Mouse (Mus musculus) spleen, postnatal 4 days (tissue): Measurements from ENCODE around the gene Fam171a1.

Source experiments
- DNase-seq, 2 experiments: peaks; one replicate each; pipeline ENCODE4 v3.0.0; 2022; ENCODE audit warnings: low spot score in 2 of 2

Gene Fam171a1

DNA sequence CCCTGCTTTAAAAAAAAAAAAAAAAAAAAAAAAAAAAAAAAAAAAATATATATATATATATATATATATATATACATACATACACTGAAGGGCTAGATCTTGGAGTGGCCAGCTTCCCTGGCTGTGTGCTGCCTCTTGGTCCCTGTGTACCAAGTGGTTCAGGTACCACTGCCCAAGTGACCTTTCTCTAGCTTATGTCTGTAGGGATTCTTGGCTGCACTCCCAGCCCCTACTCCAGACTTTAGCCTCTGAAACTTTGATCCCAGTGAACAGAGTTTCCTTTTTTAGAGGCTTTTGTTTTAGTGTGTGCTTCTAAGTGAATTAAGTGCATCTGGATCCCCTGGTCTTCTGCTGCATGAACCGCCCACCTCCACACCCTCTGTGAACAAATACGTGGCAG is 24.3 kb downstream of the Fam171a1 start:
- no peak for DNase-seq

DNA sequence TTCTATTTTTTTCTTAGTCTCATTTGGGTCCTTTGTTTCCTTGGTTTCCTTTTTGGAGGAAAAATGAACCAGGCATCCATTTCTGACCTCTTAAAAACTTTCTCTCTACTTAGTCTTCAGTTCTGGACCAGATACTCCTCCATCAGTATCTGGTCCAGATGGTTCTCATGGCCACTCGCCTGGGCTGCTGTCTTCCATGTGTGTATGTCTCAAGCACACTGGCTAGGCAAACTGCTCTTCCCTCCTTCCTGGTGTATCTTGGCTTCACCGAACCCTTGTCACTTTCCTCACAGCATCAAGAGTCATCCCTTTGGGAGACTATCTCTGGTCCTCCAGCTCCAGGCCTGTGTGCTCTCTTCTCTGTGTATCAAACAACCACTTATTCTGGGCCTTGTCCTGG is 25.0 kb downstream of the Fam171a1 start:
- no peak for DNase-seq

DNA sequence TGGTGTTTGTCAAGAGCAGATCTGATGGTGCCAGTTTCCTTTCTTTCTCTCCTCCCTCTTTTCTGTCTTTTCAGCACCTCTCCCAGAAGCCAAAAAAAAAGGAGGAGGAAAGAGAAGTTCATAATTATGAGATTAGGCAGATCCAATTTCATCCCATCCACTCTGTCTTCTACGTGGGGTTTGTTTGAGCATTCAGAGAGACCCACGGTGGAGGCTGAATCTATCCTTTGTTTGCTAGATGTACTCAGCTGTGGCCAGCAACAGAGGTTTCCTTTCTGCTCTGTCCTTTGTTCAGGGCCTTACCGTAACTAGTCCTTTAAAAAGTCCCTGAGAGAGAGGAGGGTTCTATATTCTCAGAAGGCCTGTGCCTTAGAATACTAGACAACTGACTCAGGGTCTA is 25.6 kb downstream of the Fam171a1 start:
- no peak for DNase-seq

DNA sequence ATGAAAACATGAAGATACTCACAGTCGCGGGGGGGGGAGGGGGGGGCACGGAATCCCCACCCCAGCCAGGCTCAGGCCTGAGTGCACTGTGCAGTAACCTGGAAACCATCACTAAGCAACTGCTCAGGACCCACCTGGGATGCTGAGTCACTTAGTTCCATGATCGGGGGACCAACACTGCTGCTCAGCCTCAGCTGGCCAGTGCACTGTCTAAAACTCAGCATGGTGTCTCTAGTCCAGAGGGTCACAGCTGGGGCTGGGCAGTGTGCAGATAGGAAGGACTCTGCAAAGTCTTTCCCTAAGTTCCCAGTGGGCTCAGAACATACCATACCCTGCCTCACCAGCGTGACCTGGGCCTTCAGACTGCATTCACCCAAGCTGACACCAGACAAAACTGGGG is 26.6 kb downstream of the Fam171a1 start:
- no peak for DNase-seq

DNA sequence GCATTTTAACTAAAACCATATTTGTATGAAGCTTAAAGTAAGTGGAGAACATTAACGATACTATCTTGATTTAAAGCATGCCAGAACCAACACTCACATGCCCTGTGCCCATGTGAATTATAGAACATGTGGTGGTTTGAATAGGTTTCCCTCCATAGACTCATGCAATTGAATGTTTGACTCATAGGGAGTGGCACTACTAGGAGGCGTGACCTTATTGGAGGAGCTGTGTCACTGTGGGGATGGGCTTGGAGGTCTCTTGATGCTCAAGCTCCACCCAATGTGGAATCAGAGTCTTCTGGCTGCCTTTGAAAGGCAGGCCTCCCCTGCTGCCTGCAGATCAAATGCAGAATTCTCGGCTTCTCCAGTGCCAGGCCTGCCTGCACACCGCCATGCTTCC is 27.8 kb downstream of the Fam171a1 start:
- no peak for DNase-seq

DNA sequence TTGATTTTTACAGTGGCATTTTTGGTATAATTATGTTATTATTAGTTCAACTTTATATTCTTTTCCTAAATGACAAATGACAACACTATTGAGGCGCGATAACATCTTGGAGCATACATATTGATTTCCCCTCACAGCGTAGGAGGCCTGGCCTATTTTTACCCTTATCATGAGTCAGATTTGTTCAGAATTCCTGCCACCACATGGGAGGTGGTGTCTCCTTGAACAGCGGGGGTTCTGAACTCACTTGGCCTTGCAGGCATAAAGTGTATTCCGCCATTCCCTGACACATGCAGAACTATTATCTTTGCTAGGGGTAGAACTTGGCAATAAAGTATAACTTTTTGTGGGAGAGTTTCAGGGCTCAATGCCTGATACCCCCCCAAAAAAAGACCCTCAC is 30.3 kb downstream of the Fam171a1 start:
- DNase-seq = no peak

DNA sequence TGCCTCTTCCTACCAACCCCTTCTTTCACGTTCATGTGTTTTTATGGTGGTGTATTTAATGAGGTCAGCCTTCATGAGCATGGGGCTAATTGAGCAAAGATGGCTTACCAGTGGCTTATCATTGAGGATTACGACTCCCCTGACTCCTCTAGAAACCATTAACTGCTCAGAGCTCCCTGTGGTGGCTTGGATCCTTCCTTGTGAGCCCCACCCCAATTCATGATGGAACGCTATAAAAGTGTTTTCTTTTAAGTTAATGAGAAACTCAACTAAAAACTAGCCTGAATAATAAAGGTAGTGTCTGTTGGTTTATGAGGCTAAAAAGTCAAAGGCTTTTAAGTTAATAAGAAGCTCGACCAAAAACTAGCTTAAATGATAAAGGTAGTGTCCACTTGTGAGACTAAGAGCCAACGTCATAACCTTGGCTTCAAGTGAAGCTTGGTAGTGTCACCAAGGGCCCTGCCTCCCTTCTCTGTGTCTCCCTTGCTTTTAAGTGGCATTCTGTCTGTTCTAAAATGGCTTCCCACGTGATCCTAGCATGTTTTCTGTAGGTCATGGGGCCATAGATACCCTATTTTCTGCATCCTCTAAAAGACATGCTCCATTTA is 33.6 kb downstream of the Fam171a1 start:
- DNase-seq = no peak

DNA sequence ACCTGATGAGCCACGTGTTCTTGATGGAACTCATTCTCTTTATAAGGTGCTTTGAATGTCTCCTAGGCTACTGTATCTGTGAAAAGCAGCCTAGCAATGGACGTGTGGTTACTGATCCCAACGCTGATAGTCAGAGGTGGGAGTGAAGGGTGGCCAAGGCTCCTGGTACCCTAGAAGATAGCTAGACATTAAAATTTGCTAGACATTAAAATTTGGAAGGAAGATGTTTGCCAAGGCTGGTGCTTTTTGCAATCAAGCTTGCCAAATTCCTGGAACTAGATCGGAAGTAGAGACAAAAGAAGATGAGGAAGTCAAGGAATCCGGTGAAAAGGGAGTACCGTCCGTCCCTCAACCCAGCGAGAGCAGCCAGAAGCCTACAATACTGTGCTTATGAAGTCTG is 34.7 kb downstream of the Fam171a1 start:
- no peak for DNase-seq

DNA sequence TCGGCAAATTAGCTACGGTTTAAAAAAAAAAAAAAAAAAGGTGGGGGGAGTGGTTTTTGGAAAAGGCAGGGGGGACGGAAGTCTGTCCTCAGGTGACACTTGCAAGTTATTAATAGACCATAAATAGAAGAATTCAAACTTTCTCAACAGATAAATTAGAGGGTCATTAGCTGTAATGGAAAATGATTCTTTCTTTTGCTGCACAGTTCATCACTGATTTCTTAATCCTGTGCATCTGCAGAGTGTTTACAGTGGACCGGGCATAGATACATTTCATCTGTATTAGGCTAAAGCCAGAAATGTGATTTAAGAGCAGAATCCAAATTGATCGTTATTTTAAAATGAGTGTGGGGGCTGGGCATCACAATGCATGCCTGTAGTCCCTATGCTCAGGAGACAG is 36.3 kb downstream of the Fam171a1 start:
- no peak for DNase-seq

DNA sequence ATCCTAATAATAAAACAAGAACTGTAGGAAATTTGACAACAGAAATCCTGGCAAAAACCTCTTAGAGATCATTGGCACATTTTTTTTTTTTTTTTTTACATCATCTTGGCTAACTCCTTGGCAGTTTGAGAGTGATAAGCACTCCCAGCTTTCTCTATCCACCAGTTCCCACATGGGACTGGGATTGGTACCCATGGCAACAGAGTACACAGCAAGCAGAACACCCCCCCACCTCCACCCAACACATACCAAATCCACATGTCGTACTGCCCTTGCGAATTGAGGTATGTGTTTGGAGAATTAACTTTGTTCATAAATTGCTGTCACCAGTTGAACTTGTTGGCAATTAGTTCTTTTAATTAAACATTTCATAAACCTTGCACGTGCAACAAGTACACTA is 37.3 kb downstream of the Fam171a1 start:
- no peak for DNase-seq

DNA sequence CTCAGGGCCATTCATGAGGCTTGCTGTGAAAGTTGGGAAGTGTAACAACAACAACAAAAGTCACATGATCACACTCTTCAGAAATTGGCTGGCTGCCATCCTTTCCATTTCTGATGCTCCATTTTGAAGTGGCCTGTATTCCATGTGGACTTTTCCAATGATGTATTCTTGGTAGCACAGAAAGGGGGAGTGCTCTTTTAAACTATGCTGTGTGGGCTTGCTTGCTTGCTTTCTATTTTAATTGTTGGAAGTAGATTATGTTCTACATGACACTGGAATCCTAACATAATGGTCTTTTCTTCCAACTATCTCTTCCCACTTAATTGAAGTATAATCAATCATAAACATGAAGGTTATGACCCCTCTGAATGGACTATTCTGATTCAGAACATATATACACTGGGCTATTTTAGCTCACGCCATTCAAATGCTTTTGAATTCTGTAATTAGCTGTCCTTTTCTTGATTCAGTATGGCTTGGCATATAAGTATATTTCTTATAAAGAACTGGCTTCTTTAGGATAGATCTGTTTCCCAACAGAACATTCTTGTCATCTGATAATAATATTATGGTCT is 40.2 kb downstream of the Fam171a1 start:
- no peak for DNase-seq

DNA sequence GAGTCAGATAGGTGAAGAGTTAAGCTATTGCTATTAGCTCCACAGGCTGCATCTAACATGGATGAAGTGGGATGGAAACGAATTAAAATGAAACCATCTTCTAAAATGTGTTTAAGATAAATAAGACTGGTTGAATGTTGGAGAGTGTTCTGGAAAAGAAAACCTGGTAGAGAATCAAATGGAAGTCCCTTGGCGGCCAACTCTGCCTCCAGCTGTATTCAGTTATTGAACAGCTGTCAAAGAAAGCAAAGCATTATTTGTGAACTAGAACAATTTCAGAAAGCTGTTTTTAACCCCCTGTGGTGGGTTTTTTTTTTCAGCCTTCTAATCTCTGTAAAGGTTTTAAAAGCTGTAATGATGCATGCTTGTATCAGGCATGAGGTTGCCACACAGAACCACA is 41.0 kb downstream of the Fam171a1 start:
- no peak for DNase-seq

DNA sequence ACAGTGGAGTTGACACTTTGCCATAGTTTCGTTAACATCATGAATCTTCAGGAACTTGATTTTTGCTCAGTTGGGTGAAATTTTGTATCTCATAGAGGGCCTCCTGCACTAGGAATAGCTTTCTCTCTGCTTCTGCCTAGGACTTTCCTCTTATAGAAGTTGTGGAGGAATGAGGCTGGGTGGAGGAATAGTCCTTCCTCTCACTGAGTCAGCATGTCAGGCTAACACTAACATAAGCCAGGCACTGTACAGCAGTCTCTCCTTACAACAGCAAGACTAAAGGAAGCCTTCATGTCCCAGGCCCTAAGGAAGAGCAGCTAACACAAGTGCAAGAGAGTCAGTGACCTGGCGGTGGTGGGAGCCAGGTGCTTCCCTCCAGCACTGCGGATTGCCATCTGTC is 43.0 kb downstream of the Fam171a1 start:
- no peak for DNase-seq

DNA sequence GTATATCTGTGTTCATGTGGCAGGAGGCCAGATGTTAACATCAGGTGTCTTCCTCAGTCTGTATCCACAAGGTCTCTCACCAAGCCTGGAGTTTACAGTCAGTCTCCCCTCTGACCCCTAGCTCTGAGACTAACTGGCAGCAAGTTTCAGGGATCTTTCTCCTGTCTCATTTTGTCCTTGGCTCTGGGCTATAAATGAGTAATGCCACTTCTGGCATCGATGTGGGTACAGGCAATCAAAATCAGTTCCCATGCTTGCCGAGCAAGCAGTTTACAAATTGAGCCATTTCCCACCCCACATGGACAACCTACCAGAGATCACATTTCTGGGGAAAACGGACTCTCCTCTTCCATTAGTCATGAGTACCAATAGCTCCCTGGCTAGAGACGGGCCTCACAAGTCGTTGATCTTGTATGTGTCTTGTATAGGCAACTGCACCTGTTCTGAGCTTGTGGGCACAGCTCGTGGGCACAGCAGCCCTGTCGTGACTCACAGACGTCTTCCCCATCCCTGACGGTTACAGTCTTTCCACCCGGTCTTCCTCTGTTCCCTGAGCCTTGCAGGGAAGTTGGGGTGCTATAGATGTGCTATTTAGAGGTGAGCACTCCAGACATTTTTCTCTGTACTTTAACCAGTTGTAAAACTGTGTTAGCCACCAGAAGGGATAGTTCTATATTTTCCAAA is 43.8 kb downstream of the Fam171a1 start:
- no peak for DNase-seq

DNA sequence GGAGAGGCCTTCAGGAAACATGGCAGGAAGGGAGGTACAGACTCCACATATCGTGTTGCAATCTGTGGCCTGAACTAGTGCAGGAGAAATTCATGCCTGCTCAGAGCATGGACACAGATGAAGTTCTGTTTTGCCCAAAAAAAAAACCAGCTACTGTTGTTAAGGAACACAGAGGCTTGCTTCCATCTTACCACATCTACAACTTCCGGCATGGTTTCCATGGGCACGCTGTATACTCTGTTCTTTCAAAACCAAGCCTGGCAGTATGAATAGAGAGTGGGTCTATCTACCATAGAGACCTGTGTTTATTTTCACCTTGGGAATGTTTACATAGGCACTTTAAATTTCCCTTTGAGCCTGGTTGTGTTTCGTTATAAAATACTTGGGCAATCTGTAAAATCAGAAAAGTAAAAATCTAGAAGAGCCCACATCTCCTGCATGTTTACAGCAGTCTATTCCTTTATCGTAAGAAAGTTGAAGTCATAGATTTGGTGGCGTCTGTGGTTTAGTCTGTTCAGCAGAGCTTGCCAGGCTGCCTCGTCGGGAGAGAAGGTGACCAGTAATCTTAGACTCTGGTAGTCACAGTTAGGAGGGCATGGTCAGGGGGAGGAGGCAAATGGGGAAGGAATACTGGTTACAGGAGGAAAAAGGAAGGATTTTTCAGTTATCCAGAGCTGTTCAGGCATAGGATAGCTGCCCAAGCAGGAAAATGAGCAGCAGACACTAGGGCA is 44.8 kb downstream of the Fam171a1 start:
- DNase-seq = no peak

DNA sequence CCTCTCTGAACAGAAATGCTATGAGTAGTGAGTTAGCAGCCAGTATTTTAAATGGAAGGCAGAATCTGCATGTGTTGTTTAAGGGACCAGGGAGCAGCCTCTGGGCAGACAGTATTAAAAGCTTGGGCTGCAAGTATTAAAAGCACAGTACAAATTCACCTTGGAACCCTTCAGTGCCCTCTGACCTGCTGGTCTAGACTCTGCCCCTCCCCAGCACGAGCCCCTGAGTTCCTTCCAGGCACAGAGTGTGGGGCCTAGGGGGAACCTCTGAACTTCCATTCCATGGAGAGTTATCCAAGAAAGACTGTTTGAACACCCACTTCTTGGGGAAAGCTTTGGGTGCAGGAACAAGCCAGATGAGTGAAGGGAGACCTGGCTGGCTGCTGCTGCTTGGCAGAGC is 47.6 kb downstream of the Fam171a1 start:
- no peak for DNase-seq

DNA sequence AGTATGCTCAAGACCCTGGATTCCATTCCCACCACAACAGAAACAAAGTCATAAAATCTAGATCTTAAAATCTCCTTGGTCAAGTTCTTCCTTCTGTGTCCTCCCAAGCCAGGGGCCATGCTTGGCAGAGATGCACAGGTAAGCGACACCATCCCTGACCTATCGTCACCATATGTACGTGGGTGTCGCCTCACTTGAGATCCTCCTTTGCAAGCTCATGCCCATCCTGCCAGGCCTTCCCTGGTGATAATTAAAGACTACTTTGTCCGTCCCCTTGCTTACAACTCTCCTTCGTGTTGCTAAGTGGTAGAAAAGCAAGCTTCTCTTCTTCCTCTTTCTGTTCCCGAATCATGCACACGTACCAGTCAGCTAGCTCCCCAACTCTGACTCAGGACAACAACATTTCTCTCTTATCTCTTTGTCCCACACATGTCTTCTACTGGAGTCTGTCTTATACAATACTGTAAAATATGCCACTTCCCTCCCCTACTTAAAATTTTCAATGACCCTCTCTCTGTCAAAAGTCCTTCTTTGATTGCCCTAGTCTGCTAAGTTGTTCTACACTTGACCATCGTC is 49.6 kb downstream of the Fam171a1 start:
- DNase-seq = no peak

DNA sequence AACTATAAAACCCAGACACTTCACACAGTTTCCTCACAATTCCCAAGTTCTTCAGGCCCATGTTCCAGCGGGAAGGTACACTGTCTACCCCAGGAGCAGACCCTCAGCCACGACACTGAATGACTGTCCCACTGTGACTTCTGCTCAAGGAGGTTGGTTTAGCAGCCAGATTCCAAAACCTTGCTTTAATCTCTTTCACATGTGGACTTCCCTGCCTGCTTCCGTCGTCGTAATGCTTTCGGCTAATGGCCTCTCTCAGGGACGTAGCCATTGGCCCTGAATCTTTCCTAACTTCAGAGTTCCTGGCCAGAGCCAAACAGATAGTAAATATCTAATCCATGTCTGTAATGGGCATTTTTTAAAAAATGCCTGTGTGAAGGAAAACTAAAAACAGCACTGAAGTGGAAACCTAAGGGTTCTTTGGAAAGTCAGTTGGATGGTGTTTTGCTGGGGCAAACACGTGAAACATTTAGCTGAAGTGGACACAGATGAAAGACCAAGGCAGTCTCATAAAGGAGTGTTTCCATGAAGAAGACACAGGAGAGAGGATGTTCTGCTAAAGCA is 51.1 kb downstream of the Fam171a1 start:
- no peak for DNase-seq

DNA sequence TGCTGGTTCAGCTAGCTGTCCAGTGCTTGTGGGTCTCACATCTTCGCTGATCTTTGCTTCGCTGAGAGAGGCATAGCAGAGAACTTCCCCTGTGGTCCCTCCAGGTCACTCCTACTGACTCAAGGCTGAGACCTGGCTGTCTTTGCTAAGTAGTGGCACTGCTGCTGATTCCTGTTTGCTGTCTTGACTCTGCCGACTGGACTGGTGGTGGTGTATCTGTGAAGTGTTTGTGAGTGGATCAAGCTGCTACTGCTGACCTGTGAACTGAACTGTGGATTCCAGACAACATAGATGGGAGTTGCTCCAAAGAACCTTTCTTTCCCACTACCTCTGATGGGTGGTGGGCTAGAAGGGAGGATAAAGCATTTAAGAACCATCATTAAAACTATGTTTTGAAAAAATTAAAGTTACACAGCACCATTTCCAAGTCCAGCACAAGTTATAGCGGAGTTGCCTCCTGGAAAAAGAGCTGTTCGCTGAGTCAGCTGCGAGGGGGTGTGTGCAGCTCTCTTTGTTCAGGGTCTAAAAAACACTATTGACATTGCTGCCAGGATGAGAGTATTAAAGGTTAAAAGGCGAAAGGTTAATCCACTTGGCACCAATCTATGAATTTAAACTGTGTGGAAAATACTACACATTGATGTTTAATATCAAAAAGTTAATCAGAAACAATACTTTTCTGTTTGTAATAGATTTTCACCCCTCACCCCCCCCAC is 52.0 kb downstream of the Fam171a1 start:
- DNase-seq = no peak

DNA sequence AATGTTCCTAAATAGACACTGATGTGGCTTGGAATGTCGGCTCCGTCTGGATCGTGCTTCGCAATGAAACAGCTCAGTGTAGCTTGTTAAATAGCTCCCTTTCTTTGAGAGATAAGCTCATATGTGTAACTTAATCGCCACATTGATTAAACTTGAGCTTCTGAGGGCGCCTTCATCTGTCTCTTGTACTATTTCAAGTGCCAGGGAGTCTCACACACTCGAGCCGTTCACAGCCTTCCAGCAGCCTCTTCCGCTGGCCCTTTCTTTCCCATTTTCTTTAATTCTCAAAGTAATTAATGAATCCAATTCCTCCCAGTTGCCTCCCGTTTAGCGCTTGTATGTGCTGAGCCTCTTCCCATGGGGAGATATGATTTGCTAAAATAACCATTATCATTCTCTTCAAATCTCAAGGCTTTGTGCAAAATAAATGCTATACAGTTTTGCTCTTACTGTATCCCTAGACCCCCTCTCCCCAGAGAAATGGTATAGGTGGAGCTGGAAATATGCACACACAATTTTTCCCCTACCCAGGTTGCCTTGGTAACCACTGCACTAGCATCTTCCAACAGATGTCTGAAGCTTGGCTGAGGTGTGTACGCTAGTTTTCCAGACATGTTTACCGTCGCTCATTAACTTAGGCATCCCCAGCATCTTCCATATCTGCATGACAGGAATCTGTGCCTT is 54.8 kb downstream of the Fam171a1 start:
- no peak for DNase-seq

DNA sequence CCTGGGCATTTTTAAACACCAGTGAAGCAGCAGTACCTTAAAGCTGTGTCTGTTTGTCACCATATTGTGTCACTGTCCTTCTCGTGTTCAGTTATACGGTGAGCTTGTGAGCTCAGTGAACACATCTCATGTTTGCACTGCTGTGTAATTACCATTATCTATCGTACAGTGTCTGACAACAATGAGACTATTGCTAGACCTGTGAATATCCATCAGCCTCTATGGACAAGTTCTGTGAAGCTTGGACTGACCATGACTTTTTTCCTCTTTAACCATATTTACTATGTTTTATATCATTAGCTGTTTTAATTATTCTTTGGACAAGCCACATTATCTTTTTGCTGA is 55.4 kb downstream of the Fam171a1 start:
- no peak for DNase-seq
